Mouse (Mus musculus) layer of hippocampus, adult 2 months (tissue): ENCODE measurements at regions not wholly inside any gene's neighbourhood (a gene's known extent, or its start where the extent isn't known, plus 50 kb on each side); places are given as distances from the start of the nearest gene placed in this dataset.

Source experiments
- DNase-seq, 2 experiments: peaks; one replicate each; pipeline ENCODE4 v3.0.0; 2022; ENCODE audit warnings: low spot score in 2 of 2
- H3K27ac ChIP-seq: fragments of 200-600 bp; 2 replicates; pipeline ENCODE4 v1.8.1; 2022
- H3K4me3 ChIP-seq: fragments of 200-600 bp; 2 replicates; pipeline ENCODE4 v1.8.1; 2022; ENCODE audit warnings: mild to moderate bottlenecking
- CTCF ChIP-seq: fragments of 200-600 bp; conservative IDR thresholded peaks from 2 replicates; pipeline ENCODE4 v1.8.1; 2022; ENCODE audit warnings: antibody characterized with exemption, mild to moderate bottlenecking, moderate library complexity

DNA sequence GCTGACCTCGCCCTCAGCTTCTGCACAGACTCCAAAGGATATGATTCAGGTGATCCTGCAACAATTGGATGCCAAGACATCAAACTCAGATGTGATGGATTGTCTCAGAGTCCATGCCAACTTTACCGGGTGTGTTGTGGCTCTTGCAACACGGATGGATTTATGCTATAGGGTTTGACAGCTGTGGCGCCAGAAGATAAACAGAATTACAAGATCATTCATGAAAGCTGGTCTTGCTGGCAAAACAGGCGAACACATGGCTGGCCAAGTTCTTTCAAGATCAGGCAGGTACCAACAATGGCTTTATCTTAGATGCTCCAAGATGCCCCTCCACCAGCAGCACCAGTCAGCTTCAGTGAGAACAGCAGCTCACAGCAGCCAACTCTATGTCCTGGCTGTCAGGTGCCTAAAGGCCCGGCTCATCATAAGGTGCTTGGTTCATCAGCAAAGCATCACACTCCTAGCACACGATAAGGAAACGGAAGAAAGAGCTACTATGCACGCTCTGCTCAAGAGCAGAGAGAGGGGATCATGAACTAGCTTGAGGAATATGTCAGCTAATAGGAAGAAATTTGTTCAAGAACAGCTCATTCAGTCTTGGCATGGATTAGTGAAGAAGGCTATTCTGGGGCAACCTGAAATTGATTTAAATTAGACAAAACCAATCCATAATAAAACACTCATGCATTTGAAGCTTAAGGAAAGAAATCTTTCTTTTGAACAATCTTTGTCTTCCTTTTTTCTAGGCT lies 229.9 kb upstream of the Map3k1 start:
- no peak for TF ChIP-seq CTCF
- H3K4me3 ChIP-seq, result no peak overlapping the region
- no peak for DNase-seq
- H3K27ac ChIP-seq, result no peak overlapping the region

DNA sequence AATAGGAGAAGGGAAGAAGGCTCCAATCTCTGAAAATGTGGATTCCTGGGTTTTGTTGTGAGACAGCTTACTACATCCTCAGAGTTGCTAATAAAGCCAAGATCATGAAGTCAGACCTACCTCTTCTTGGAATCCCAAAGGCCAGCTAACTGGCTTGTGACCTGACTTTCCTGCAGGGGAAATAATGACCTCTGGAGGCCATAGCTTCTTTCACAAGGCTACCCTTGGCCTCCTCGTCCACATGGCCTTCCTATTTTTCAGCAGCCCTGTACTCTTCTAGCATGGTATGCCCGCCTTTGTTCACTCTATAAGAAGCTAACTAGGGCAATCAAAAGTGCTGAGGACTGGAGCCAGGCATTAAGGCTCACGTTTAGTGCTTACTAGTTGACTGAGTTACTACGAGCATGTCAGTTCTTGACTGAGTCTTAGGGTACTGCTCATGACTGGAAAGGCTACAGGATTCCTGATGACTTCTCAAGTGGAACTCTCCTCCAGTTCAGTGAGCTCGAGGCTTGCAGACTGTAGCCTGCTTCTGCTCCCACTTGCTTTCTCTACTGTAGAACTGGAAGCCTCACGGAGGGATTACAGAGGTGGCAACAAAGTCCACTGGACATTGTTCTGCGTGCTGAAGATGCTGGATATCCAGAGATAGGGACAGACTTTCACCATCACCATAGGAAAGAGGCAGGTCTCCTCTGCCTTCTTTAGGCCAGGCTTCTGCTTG lies 230.8 kb upstream of the Map3k1 start:
- DNase-seq, result no peak
- TF ChIP-seq CTCF, result no peak
- no peak overlapping the region for H3K4me3 ChIP-seq
- H3K27ac ChIP-seq, result no peak overlapping the region

DNA sequence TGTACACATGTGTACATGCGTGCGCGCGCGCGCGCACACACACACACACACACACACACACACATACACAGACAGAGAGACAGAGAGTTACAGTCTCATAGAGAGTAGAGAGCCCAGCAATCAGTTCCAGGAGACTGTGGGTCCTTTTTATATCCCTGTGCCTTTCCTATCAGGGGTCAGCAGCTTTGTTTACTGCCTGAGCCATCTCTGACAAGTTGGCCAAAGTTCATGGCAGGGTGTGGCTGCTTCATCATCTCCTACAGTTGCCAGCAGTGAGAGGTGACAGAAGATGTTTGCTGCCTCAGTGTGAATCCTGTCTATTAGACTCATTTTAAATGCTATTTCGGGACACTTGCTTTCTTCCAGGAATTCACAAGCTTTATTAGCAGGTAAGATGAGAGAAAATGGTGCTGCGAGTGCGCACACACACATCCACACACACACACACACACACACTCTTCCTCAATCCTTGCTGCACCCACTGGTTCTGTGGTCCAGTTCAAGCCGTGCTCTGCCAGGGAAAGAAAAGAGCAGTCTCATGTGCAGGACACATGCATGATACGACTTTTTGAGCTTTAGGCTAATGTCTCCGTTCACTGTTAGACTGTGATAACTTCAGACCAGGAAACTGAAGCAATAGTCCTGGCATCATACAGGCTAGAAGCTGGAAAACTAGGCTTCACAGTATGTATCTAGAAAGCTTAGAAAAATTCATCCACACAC lies 234.9 kb upstream of the Map3k1 start:
- no peak for DNase-seq
- H3K27ac ChIP-seq, result no peak overlapping the region
- no peak for TF ChIP-seq CTCF
- H3K4me3 ChIP-seq, result no peak overlapping the region

DNA sequence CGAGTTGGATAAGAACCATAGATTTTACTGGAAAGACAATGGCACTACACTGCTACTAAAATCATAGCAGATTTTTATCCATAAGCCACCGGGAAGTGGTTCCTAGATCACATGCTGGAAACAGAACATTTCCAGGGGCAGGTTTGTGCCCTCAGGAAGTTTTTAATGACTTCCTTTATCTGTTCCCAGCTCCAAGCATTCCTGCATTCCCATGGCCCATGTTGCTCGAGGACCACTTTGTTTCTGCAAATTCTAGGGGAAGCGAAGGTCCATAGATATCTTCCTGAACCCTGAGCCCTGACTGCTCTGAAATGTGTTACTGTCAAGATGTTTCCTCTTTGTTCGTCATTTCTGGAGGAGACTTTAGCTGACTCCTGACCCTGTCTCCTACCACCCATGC lies 235.6 kb upstream of the Map3k1 start:
- H3K27ac ChIP-seq, result no peak overlapping the region
- no peak for DNase-seq
- no peak for TF ChIP-seq CTCF
- no peak overlapping the region for H3K4me3 ChIP-seq

DNA sequence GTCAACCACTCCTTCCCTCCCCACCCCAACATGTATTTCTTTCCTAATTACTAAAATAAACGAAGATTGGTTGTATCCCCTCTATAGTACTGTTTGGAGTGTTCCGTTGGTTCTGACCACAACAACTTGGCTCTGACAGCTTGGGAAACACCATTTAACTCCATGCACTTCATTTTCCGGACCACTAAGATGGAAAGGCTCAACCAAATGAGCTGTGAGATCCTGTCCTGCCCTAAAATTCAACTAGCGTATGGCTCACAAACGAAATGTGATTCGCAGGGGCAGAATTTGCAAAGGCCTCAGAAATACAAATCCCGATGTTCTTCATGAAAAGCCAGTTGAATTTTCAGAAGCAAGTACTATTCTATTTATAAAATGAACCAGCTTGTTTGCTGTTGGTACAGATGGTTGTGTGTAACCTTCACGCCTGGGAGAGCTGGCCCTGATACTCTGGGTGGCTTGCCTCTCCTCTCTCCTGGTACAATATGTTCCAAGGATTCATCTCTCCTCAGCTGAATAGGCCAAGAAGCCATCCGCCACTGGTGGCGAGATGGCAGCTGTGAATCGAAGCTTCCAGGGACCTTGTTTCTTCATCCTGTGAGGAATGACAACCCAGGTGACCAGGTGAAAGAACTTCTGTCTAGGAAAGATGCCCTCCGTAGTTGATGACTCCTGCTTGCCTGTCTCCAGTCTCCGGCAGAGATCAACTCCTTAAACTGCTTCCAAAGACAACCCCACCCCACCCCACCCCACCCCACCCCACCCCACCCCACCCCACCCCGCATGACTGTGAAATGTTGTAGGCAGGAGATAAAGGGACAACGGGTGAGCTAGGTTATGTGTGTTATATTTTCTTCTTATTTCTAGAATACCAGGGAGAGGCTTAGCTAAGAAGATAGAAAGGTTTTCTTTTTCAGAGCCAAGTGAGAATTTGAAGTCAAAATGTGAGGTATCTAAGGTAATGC lies 237.7 kb upstream of the Map3k1 start:
- no peak for DNase-seq
- no peak overlapping the region for H3K27ac ChIP-seq
- H3K4me3 ChIP-seq, result no peak overlapping the region
- TF ChIP-seq CTCF, result no peak

DNA sequence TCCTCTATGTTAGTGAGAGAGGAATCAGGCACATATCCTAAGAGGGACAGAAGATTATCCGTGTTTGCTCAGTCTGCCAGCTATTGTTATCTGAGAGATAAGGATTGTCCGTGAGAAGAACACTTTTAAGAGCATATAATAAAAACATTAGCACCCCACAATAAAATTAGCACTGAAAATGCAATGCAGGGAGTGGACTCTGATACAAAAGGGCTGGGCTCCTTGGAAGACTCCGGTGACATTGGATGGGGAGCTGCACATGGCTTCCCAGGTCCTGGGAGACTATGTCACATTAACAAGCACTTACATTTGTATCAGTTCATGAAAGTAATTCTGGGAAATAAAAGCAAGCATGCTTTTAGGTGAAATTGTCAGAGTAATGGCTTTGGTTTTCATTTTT lies 238.6 kb upstream of the Map3k1 start:
- Histone ChIP-seq H3K27ac (no peak overlapping the region), H3K4me3 (no peak overlapping the region)
- no peak for TF ChIP-seq CTCF
- DNase-seq, result no peak

DNA sequence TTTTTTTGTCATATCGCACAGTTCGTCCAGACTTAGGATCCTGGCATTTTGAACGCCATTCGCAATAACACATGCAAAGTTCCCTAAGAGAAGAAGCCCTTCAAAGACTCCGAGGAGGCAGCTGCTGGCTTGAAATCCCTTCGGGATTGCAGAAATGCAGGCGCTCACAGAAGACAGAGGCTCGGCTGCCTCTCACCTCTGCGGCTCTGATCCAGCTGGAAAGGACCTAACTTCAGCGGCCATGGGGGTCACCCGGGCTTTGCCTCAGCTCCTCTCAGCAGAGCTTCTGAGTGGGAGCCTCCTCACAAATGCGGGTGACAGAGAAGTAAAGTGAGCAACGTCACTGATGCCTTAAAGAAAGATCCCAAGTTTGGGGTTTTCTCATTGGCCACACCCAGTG lies 239.1 kb upstream of the Map3k1 start:
- Histone ChIP-seq H3K27ac (no peak overlapping the region), H3K4me3 (no peak overlapping the region)
- DNase-seq, result no peak
- TF ChIP-seq CTCF, result no peak

DNA sequence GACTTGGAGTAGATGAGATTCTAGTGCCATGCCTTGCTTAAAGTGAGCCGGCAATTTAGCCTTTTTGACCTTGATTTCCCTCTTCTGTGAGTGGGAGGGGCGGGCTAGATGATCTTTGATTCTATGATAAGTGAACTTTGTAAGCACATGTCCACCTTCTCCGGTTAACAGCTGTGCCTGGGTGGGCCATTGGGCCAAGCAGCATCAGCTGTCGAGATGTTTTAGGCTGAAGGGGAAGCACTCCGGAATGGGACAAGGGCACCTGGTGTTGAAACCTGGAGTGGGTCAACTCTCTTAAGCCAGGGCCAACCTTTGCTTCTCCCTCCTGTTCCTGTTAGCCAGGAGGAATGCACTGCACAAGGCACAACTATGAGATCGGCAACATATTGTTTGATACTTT lies 239.5 kb upstream of the Map3k1 start:
- Histone ChIP-seq H3K4me3 (no peak overlapping the region), H3K27ac (no peak overlapping the region)
- no peak for DNase-seq
- TF ChIP-seq CTCF, result no peak

DNA sequence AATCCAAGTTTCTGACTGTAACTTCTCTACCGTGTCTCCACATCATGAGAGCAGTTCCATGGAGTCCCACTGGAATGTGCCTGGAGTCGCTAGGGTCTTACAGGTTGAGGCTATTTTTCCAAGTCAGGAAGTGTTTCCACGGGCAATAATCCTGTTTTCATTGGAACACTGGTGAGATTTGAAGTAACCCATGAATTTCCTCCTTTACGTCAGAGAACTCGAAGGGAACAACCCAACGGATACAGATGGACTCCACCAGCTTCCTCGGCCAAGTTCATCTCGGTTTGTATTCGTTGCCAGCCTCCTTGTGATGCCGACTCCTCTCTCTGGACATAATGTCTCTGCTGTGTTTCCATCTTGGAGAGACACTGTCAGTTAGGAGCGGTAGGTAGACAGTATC lies 237.4 kb upstream of the Ankrd55 start:
- no peak overlapping the region for H3K4me3 ChIP-seq
- no peak for TF ChIP-seq CTCF
- no peak overlapping the region for H3K27ac ChIP-seq
- DNase-seq, result no peak

DNA sequence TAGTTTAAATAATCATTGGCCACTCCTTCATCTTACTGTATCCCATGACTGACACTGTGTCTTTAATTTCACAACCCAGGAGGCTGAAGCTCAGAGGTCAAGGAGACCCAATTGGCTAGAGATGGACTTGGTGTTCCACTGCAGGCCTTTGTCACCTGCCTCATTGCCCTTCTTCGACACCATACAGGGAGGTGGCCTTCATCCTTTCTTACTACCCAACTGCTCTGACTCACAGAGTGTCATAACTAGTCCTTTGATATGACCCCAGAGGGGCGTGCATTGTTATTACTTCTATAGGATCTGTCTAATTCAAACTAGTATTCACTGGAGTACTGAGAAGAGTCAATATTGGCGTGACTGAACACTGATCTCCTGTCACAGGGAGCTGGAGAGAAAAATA lies 236.2 kb upstream of the Ankrd55 start:
- Histone ChIP-seq H3K4me3 (no peak overlapping the region), H3K27ac (no peak overlapping the region)
- TF ChIP-seq CTCF, result no peak
- no peak for DNase-seq

DNA sequence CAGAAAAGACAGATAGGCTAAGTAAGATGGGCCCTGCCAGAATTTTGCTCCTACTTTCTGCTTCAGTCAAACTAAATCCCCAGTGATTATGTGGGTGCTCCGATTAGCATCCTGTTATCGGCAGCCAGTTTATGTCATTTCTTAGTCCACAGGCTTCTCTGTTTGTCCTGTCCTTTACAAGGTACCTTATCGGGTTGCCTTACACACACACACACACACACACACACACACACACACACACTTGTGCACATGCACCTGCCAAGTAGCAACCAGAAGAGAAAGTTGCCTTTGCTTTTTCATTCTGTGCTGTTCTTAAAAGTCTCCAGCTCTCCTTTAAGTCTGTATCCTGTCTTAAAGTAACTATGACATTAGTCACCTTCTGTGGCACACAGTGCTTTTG lies 235.8 kb upstream of the Ankrd55 start:
- no peak overlapping the region for H3K27ac ChIP-seq
- no peak for DNase-seq
- H3K4me3 ChIP-seq, result no peak overlapping the region
- no peak for TF ChIP-seq CTCF

DNA sequence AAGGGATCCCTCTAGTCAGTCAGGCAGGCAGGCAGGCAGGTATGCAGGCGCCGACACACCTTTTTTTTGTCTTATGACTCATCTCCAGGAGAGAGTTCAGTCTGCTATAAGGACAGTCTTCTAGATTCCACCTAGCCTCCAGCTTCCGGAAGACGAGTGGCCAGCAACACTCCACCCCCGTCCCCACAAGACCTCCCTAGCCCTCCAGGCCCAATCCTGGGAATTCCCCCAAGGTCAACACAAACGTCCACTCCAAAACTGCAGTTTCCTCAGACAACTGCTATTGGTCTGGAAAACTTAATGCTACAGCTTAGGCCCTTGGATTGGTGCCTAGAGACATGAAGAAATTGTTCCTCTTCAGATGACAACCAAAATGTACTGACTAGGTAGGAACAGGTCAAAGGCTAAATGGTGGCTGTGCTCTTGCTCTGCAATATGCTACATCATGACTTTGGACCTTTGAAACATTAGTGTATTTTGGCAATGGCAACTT lies 233.3 kb upstream of the Ankrd55 start:
- Histone ChIP-seq H3K27ac (no peak overlapping the region), H3K4me3 (no peak overlapping the region)
- TF ChIP-seq CTCF, result no peak
- DNase-seq, result no peak
